Mouse (Mus musculus) embryonic facial prominence, embryonic 12.5 days (tissue): Measurements from ENCODE around the gene Vezt. TPM values are rescaled to one million over a fixed set of nuclear protein-coding genes. Genes with fewer than 3 reads are reported as not detected.

Experiments
- ATAC-seq: fragments of 200-750 bp; cut with Nextera tagmentation; 2 replicates; pipeline ENCODE4 v1.8.0; 2017; ENCODE audit not compliant: insufficient number of reproducible peaks, insufficient read depth, low FRiP score, low TSS enrichment
- H3K27ac ChIP-seq: fragments of 300-500 bp; sonication (generic); 2 replicates; pipeline ENCODE4 v1.5.1; 2016; ENCODE audit warnings: mild to moderate bottlenecking
- H3K27me3 ChIP-seq: fragments of 300-500 bp; sonication (generic); 2 replicates; pipeline ENCODE4 v1.6.1; 2016; ENCODE audit warnings: mild to moderate bottlenecking, moderate library complexity
- H3K36me3 ChIP-seq: fragments of 300-500 bp; sonication (generic); 2 replicates; pipeline ENCODE4 v1.6.1; 2016; ENCODE audit warnings: mild to moderate bottlenecking
- H3K4me1 ChIP-seq: fragments of 300-500 bp; sonication (generic); 2 replicates; pipeline ENCODE4 v1.6.1; 2016
- H3K4me2 ChIP-seq: fragments of 300-500 bp; sonication (generic); replicated peaks from 2 replicates; pipeline ENCODE4 v1.6.1; 2016; ENCODE audit warnings: mild to moderate bottlenecking, moderate library complexity
- H3K4me3 ChIP-seq: fragments of 300-500 bp; sonication (generic); 2 replicates; pipeline ENCODE4 v1.5.1; 2016; ENCODE audit warnings: mild to moderate bottlenecking
- H3K9ac ChIP-seq: fragments of 300-500 bp; sonication (generic); 2 replicates; pipeline ENCODE4 v1.6.1; 2016; ENCODE audit warnings: mild to moderate bottlenecking, moderate library complexity
- H3K9me3 ChIP-seq: fragments of 300-500 bp; sonication (generic); 2 replicates; pipeline ENCODE4 v1.6.1; 2016; ENCODE audit warnings: mild to moderate bottlenecking, moderate library complexity
- WGBS: fragments of 180-500 bp; shearing (Covaris S2); methylation state at CpG from one replicate; pipeline ENCODE4 v1.1.7; 2016; 5-methylcytosine and 5-hydroxymethylcytosine counted together
- polyA plus RNA-seq: library from polyadenylated mRNA; unstranded; fragments of >200 nt; fragmentation: Nextera tagmentation; extraction: Ambion mirVana; gene quantifications from 2 replicates; pipeline ENCODE4 v1.2.1, GENCODE M21; 2016

Vezt gene
- polyA plus RNA-seq, 1 experiment from 2014 or later, result 37.6 TPM

- H3K9ac ChIP-seq, result no peak overlapping the region
- no peaks in the 10 kb centered on the region for H3K36me3 ChIP-seq
- WGBS, result 90% methylated on average over 8 of the region's 8 CpGs
- H3K27me3 ChIP-seq, result no peaks in the 10 kb centered on the region
- H3K4me1 ChIP-seq, result 0 out of 2 replicates have a peak, but pooled peaks cover 3% of the 10 kb centered on the region
- no peak for ATAC-seq
- H3K27ac ChIP-seq, result no peak overlapping the region
- H3K4me2 ChIP-seq, result no peak overlapping the region
- H3K4me3 ChIP-seq, result no peak overlapping the region
- H3K9me3 ChIP-seq, result no peaks in the 10 kb centered on the region
Observed at GRCm38 (mm10) chr10:94059618-94060055, 24.0 kb upstream of the Vezt start.

GRCm38 (mm10) chr10:94056487-94056886 is 20.9 kb upstream of the Vezt start:
- H3K9me3 ChIP-seq, result no peaks in the 10 kb centered on the region
- no peak overlapping the region for H3K4me3 ChIP-seq
- H3K9ac ChIP-seq, result no peak overlapping the region
- no peak overlapping the region for H3K4me2 ChIP-seq
- no peak for ATAC-seq
- no peaks in the 10 kb centered on the region for H3K27me3 ChIP-seq
- H3K4me1 ChIP-seq, result no peaks in the 10 kb centered on the region
- no peaks in the 10 kb centered on the region for H3K36me3 ChIP-seq
- 85% methylated on average over 6 of the region's 6 CpGs for WGBS
- no peak overlapping the region for H3K27ac ChIP-seq

- no peak for ATAC-seq
- H3K4me3 ChIP-seq, result no peak overlapping the region
- H3K4me1 ChIP-seq, result no peaks in the 10 kb centered on the region
- no peaks in the 10 kb centered on the region for H3K27me3 ChIP-seq
- WGBS, result 92% methylated on average over 5 of the region's 5 CpGs
- no peaks in the 10 kb centered on the region for H3K9me3 ChIP-seq
- H3K4me2 ChIP-seq, result no peak overlapping the region
- H3K27ac ChIP-seq, result no peak overlapping the region
- H3K36me3 ChIP-seq, result peaks cover 3% of the 10 kb centered on the region; the same call in 1 of the 2 replicates
- H3K9ac ChIP-seq, result no peak overlapping the region
Observed at GRCm38 (mm10) chr10:94050736-94051135, 15.1 kb upstream of the Vezt start.

DNA sequence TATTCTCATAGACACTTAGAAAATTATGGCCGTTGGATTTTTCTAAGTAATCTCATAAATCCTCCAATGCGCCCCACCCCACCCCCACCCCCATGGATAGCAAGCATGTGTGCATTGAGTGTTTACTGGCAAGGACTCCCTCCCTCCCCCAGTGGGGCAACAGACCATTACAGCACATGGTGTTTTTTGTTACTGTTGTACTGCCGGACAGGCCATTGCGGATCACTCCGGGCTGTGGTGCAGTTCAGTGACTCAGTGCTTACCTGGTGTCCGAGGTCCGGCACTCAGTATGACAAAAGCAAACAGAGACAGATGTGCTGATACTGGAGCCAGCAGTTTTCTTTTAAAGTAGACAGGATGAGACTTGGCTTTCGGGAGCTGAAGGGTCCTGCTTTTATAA is 13.5 kb upstream of the Vezt start:
- Histone ChIP-seq H3K27ac (no peak overlapping the region), H3K4me1 (no peaks in the 10 kb centered on the region), H3K4me2 (no peak overlapping the region), H3K27me3 (no peaks in the 10 kb centered on the region), H3K4me3 (no peak overlapping the region), H3K36me3 (peaks cover 18% of the 10 kb centered on the region), H3K9ac (no peak overlapping the region), H3K9me3 (no peaks in the 10 kb centered on the region)
- ATAC-seq, result no peak
- WGBS, result 86% methylated on average over 8 of the region's 8 CpGs

GRCm38 (mm10) chr10:94047845-94048559 is 12.4 kb upstream of the Vezt start:
- Histone ChIP-seq H3K4me2 (no peak overlapping the region), H3K27ac (no peak overlapping the region), H3K27me3 (no peaks in the 10 kb centered on the region), H3K4me3 (no peak overlapping the region), H3K9me3 (no peaks in the 10 kb centered on the region), H3K4me1 (no peaks in the 10 kb centered on the region), H3K9ac (no peak overlapping the region), H3K36me3 (peaks cover 18% of the 10 kb centered on the region)
- no peak for ATAC-seq
- WGBS, result 58% methylated on average over 10 of the region's 10 CpGs

DNA sequence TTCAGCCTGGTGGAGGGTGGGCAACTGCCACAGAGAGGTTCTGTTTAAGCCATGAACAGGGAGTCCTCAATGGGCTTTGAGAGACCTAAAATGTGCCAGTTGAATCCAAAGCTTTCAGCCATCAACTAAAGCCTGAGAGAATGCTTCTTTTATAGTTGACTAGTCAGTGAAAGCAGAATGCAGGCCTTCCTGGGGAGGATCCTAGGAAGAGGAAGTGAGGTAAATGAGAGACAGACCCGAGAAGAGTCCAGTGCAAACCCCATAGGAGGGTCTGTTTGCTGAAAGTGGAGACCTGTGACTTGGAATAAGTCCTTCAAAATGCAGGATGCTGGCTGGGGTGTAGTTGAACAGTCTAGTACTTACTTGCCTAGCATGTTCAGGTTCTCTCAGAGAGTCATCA is 11.4 kb upstream of the Vezt start:
- Histone ChIP-seq H3K27ac (no peak overlapping the region), H3K9me3 (no peaks in the 10 kb centered on the region), H3K27me3 (no peaks in the 10 kb centered on the region), H3K4me1 (no peaks in the 10 kb centered on the region), H3K36me3 (peaks cover 18% of the 10 kb centered on the region), H3K4me2 (no peak overlapping the region), H3K9ac (no peak overlapping the region), H3K4me3 (no peak overlapping the region)
- ATAC-seq, result no peak
- 52% methylated on average over 1 of the region's 1 CpGs for WGBS

DNA sequence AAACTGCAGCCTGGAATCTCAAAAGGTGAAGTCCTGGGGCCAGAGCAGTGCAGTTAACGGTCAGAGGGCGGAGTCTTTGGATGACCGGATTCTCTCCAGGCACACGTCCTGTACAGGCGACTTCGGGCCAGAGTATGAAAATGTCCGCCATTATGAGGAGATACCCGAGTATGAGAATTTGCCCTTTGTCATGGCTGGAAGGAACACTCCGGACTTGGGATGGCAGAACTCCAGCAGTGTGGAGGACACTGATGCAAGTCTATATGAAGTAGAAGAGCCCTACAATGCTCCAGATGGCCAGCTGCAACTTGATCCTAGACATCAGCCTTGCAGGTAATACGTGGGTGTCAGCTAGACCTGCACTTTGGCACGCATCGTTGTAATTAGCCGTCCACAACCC is 9.7 kb upstream of the Vezt start:
- Histone ChIP-seq H3K36me3 (peaks cover 18% of the 10 kb centered on the region), H3K9me3 (no peaks in the 10 kb centered on the region), H3K9ac (no peak overlapping the region), H3K27me3 (no peaks in the 10 kb centered on the region), H3K4me1 (no peaks in the 10 kb centered on the region), H3K4me3 (no peak overlapping the region), H3K27ac (no peak overlapping the region), H3K4me2 (no peak overlapping the region)
- no peak for ATAC-seq
- 92% methylated on average over 13 of the region's 13 CpGs for WGBS

DNA sequence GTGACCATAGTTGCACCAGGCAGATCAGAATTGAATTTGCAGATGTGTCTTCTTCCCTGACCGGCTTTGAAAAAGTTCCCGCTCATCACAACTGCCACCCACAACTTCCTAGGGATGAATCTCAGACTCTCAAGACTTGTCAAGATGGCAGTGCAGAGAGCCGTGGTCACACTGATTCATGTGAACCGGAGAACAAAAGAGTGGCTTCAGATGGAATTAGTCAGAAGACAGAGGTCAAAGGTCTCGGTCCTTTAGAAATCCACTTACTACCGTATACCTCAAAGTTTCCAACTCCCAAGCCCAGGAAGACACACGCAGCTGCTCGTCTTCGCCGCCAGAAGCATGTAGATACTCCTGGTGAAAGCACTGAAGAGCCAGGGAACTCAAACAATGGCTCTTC is 8.3 kb upstream of the Vezt start:
- Histone ChIP-seq H3K4me1 (no peaks in the 10 kb centered on the region), H3K27ac (no peak overlapping the region), H3K9me3 (no peaks in the 10 kb centered on the region), H3K27me3 (no peaks in the 10 kb centered on the region), H3K4me2 (no peak overlapping the region), H3K9ac (no peak overlapping the region), H3K4me3 (no peak overlapping the region), H3K36me3 (peaks cover 18% of the 10 kb centered on the region)
- no peak for ATAC-seq
- 51% methylated on average over 10 of the region's 10 CpGs for WGBS

DNA sequence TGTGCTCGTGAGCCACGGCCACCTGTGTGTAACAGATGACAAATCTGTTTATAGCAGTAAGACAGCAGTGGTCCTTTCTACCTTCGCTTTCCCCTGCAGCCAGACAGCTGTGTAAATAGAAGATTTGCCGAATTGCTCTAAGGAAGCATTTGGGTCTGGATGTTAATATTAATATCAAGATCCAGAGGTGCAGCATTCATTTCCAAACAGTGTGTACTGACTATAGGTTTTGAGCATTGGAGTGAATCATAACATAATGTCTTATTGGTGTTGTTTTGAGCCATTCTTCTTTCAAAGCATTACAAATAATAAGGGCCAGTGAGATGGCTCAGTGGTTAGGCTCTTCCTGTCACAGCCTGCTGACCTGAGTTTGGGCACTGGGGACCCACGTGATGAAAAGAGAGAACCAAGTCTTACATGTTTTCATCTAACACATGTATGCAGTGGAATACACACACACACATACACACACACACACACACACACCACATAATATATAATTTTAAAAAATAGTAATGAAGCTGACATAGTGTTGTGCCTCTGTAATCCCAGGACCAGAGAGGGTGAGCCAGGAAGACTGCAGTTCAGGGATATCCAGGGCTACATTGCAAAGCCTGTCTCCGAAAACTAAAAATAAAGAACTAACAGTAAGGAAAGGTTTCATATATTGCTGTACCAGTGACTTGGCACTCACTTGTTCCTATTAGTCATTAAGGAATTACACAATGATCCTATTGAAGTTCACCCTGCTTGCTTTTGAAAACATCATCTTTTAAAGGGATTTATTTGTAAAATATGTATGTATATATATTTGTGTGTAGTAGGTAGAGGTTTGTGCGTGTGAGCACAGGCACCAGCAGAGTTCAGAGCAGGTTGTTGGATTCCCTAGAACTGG is 3.0 kb upstream of the Vezt start:
- no peaks in the 10 kb centered on the region for H3K9me3 ChIP-seq
- H3K27me3 ChIP-seq, result no peaks in the 10 kb centered on the region
- H3K4me2 ChIP-seq, result no peak overlapping the region
- H3K36me3 ChIP-seq, result no peaks in the 10 kb centered on the region
- no peak for ATAC-seq
- peaks cover 8% of the 10 kb centered on the region for H3K4me1 ChIP-seq
- WGBS, result 65% methylated on average over 7 of the region's 7 CpGs
- H3K27ac ChIP-seq, result no peak overlapping the region
- H3K9ac ChIP-seq, result no peak overlapping the region
- H3K4me3 ChIP-seq, result no peak overlapping the region

GRCm38 (mm10) chr10:94037596-94037995 is 2.0 kb upstream of the Vezt start:
- H3K27me3 ChIP-seq, result no peaks in the 10 kb centered on the region
- no peak overlapping the region for H3K27ac ChIP-seq
- peaks cover 11% of the 10 kb centered on the region for H3K4me1 ChIP-seq
- H3K9me3 ChIP-seq, result no peaks in the 10 kb centered on the region
- 78% methylated on average over 4 of the region's 4 CpGs for WGBS
- H3K9ac ChIP-seq, result no peak overlapping the region
- H3K4me3 ChIP-seq, result no peak overlapping the region
- H3K36me3 ChIP-seq, result no peaks in the 10 kb centered on the region
- ATAC-seq, result no peak
- no peak overlapping the region for H3K4me2 ChIP-seq

GRCm38 (mm10) chr10:94037196-94037595 is 1.6 kb upstream of the Vezt start:
- 47% methylated on average over 9 of the region's 9 CpGs for WGBS
- ATAC-seq, result no peak
- Histone ChIP-seq H3K4me1 (peaks cover 11% of the 10 kb centered on the region), H3K27me3 (no peaks in the 10 kb centered on the region), H3K4me3 (no peak overlapping the region), H3K9ac (no peak overlapping the region), H3K36me3 (no peaks in the 10 kb centered on the region), H3K9me3 (no peaks in the 10 kb centered on the region), H3K27ac (no peak overlapping the region), H3K4me2 (peak overlapping the region; percentile 71)

DNA sequence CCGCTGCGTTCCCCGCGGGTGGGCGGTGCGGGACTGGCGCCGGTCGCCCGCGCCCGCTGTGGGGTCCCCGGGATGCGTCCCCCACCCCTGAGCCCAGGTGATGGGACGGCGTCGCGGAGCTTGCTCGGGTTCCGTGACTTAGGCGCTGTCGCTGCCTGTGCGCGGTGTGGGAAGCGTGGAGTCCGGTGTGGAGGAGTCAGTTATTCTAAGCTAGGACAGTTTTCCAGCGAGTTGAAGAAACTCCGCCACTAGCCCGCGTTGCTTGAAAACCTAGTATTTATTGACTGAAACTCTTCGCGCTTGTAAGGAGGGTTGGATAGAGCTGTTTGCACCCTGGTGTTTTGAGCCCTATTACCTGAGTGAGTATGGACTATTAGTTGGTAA is 750 bp upstream of the Vezt start:
- no peaks in the 10 kb centered on the region for H3K27me3 ChIP-seq
- H3K4me2 ChIP-seq, result peak overlapping the region; percentile 71
- H3K4me3 ChIP-seq, result peak overlapping the region; percentile 86
- peak overlapping the region; percentile 79 for H3K9ac ChIP-seq
- peaks cover 11% of the 10 kb centered on the region for H3K4me1 ChIP-seq
- peak; percentile 35 for ATAC-seq
- no peaks in the 10 kb centered on the region for H3K9me3 ChIP-seq
- under 1% methylated on average over 32 of the region's 32 CpGs for WGBS
- H3K27ac ChIP-seq, result peak overlapping the region; percentile 60; the same call in 1 of the 2 replicates
- H3K36me3 ChIP-seq, result no peaks in the 10 kb centered on the region
